Mouse (Mus musculus) liver, postnatal 0 days (tissue): ENCODE measurements at regions not wholly inside any gene's neighbourhood (a gene's known extent, or its start where the extent isn't known, plus 50 kb on each side); places are given as distances from the start of the nearest gene placed in this dataset.

Source experiments
- CTCF ChIP-seq: sonication (generic); IDR thresholded peaks from 2 replicates; pipeline ENCODE4 v1.5.1; 2016; ENCODE audit warnings: antibody characterized with exemption, low read depth
- EP300 ChIP-seq: IDR thresholded peaks from 2 replicates; pipeline ENCODE4 v1.6.1; 2016; ENCODE audit warnings: antibody characterized with exemption, low read depth, mild to moderate bottlenecking

DNA sequence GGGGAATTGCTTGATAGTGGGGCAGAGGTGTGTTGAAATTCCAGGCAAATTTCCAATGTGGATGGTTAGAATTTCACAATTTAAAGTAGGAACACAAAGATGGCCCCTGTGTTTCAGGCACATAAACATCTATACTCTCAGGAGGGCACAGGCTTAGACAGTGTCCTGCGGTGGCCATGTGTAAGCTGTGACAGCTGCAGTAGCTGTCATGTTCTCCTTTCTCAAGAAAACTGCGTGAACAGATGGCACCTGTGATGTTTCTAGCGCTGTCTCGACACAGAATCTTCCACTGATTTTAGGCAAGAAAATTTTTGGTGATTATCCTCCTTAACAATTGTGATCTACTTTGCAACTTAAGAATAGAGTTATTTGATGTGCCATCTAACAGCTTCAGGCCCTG lies 222.1 kb upstream of the Hes1 start:
- TF ChIP-seq CTCF (no peak), EP300 (no peak)
